Mouse (Mus musculus) embryo, embryonic 9.5 days (tissue): ENCODE results near the gene Akr7a5.

Experiments used
- DNase-seq: peaks from one replicate; pipeline ENCODE4 v3.0.0-alpha.2; 2017; ENCODE audit errors: extremely low spot score

The Akr7a5 gene

DNA sequence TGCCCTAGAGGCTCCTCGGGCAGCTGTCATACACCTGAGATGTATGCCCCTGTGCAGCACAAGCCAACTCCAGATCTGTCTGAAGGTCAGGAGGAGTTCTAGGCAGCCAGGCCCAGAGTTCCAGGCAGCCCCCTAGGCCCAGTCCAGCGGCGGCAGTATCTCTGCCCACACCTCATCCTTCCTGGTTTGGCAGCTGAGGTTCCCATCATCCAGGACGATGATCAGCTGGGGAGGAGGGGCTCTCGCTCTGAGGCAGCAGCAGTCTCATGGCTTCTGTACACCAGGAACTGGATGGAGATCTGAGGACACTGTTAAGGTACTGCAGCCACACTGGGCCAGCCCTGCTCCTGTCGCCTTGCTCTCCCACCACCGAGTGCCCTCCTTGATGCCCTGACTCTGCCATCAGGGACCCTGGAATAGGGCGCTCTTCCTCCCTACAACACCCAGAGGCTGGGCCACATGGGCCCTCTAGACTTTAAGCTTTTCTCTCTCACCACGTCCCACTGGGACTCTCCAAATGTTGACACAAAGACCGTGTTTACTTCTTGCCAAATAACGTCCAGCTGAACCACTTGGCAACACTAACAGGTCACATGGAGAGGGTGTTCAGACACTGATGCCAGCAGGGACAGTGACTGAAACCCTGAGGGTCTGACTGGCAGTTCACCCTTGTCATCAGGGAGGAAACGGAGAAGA lies 11.7 kb upstream of the Akr7a5 start:
- DNase-seq: no peak

DNA sequence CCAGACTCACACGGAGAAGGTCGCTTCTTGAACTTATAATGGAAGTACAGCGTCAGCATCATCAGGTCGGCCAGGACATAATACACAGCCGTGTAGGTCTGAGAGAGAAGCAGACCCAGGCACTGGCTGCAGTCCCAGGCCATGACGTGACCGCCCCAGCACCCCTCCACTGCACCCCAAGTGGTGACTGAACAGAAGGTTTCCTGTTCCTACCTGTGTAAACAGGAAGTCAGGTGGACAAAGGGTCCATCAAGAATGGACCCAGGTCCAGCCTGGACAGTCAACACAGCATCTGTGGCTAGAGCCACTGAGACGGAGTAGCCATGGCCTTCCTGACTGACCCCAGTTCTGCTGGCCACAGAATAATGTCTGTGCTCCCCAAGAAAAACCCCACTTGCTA lies 8.8 kb upstream of the Akr7a5 start:
- no peak for DNase-seq

DNA sequence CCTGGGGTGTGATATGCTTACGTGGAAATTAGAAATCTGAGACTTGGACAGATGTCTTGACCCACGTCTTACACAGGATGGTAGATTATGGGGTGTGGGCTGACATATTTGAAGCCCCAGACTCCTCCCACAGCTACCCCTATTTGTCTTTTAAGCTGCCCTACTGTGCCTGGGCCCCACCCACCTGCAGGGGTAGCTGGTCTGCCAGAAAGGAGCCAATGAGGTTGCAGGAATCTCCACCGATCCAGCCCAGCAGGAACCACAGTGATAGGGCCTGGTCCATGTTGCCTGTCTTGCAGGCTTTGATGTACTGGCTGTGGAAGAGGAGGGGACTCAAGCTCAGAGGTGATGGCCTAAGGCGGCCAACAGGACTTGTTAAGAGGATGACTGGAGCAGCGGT lies 8.3 kb upstream of the Akr7a5 start:
- no peak for DNase-seq

DNA sequence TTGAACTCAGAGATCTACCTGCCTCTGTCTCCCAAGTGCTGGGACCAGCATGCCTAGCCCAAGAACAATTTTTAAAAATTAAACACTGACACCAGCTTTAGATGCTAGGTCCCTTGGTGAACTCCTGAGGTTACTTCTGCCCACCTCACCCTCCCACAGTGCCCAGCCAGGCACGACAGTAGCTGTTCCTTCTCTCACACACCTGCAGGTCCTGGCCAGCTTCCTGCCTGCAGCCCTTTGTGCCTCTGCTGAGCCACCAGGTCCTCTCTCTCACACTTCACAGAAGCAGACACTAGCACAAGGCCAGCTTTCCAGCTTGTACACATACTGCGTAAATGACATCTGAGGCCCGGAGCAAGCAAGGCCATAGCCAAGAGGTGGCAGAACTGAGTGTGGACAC lies 5.0 kb upstream of the Akr7a5 start:
- DNase-seq: no peak

DNA sequence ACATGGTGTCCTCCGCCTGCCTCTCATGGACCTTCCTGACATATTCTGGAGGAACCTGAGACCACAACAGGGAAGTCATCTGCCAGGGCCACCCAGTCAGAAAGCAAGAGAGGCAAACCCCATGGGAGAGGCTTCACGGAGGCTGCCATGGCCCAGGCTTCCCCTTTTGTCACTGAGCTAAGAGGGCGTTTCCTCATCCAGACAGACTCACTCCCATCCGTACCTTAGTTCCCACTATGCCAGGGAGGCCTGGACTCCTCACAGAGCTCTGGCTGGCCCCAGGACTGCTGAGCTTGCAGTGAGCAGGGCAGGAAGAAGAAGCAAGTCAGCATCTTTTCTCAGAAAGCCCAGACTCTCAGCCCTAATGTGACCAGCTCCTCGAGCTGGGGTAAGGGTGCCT lies 2.6 kb upstream of the Akr7a5 start:
- DNase-seq: no peak

DNA sequence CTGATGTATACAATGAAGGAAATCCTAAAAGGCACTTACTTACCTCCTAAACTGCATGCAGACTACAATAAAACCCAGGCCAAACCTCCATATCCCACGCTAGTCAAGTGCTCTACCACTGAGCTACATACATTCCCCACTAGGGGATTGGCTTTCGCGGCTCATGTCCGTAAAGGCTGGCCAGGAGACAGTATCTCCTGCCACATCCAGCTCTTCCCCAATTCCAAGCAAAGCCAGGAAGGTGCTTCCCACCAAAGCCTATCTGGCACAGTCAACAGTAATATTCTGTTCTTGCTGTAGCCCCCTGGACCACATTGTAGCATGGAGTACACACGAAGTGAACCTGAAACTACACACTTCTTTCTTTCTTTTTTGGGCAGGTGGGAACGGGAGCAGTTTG lies 893 bp upstream of the Akr7a5 start:
- no peak for DNase-seq

DNA sequence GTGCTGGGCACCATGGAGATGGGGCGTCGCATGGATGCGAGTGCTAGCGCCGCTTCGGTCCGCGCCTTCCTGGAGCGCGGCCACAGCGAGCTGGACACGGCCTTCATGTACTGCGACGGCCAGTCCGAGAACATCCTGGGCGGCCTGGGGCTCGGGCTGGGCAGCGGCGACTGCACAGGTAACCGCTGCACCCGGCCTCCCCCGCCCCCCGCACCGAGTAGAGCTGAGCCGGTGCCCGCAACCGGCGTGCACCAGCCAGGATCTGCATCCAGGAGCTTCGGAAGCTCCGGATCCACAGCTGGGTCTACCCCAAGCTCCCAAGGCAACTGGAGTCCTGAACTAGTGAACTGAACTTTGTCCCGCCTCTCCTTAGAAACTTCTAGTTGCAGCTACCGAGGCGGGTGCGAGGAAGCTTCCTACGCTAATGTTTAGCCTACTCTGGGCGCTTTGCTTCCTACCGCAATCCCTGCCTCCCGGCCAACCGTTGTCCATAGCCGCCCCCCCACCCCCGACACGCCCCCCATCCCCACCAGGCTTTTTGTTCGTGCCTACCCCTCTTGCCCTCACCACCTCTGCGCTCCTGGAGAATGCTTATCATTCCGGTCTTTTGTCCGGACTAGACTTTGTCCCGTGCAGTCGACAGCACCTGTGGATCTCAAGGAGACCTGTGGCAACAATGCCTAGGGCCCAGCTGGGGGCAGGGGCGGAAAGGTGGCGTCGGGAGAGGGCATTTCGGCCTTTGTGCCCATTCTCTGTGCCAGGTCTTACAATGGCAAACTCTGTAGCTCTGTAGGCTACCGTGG lies 556 bp downstream of the Akr7a5 start:
- DNase-seq: peak; percentile 16

DNA sequence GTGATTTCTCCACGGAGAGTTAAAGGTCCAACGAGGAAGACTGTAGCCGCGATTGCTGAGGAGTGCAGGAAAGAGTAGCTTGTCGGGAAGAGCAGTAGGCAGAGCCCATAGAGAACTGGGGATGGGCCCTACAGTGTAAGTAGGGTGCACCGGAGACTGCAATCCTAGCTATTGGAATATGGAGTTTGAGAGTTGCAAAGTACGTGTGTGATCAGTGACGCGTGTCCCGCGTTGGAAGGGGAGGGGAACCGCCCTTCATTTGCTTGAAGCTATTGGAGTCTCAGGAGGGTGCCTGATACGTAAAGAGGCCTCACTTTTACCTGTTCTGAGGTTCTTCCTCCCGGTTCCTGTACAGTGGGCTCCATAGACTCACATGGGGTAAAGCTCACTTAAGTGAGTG lies 1.2 kb downstream of the Akr7a5 start:
- DNase-seq: no peak

DNA sequence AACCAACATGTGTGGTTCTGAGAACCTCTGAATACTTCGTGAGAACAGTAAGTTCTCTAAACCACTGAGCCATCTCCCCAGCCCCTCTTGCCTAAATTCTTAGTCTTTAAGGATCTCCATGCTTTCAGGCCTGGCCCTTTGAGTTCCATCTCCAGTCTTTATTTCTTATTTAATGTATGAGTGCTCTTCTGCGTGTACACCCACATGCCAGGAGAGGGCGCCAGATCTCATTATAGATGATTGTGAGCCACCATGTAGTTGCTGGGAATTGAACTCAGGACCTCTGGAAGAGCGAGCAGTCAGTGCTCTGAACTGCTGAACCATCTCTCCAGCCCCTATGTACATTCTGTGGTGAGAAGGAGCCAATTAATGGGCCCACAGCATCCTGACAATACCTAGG lies 2.1 kb downstream of the Akr7a5 start:
- DNase-seq: no peak

DNA sequence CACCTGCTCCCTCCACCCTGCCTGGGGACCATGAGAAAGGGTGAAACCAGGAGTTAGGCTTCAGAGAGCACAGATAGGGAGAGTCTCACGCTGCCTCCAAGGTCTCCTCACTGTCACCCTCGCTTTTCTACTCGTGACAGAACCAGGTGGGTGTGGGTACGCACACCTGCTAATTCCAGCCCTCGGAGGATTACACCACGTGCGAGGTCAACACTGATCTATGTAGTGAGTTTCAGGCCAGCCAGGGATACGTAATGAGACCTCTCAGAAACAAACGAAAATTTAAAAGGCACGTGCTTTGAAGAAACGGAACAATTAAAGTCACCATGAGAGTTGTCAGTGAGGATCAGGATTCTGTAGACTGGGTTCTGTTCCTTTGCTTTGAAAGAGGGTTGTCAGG lies 7.9 kb downstream of the Akr7a5 start:
- DNase-seq: no peak

DNA sequence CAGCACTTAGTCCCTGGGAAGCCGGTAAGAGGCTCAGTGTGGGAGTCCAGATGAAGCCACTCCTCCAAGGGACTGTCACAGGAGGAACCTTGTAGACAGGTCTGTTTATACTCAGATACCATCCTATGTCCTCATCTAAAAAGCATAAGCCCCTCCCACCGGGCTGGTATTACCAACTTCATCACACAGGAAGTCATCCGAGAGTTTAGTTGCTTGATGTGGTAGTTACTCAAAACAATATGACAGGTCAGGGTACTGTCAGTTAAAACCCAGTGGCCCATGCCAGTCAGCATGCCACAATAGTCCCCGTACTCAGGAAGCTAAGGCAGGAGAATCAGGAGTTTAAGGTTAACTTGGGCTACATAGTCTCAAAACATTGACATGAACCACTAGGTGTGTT lies 9.2 kb downstream of the Akr7a5 start:
- no peak for DNase-seq

DNA sequence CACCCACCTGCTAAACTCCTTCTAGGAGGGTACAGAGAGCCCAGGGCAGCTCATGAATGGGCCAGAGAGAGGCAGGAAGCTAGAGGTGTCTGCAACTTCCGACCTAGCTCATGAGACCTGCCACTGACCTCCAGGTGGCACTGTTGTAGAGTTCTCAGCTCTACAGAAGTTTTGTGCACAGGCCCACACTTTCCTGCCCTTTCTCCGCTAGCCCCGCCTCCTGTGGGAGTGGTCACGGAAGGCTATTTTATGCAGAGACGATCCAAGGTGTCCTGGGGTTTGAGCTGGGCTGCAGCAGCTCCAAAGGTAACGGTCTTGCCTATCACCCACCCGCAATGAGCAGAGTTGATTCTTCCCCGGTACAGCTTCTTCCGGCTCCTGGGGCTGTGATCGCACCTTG lies 20.1 kb downstream of the Akr7a5 start:
- DNase-seq: peak; percentile 82

DNA sequence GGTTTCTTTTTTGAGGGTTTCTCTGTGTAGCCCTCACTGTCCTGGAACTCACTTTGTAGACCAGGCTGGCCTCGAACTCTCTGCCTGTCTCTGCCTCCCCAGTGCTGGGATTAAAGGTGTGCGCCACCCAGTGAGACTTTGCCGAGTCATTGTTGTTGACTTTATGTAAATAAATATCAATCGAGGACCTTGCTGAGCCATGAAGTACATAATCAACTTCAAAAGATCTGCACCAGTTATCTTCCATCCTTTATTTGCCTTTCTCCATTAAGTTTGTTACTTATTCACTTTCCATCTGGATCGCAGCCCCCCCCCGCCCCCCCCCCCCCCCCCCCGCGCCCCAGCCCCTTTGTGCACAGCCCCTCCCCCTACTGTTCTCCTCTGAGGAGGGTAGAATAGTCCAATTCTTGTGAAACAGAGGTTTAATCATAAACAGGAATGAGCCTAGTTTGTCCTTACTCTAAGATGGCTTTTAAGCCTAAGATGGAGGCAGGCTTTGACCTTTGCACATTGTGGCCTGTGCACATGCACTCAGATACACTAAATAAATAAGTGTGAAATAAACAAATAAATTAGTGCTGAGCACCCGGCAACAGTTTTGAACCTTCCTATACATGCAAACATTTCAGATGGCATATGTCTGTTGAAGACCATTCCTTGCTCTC lies 24.2 kb downstream of the Akr7a5 start:
- DNase-seq: no peak

DNA sequence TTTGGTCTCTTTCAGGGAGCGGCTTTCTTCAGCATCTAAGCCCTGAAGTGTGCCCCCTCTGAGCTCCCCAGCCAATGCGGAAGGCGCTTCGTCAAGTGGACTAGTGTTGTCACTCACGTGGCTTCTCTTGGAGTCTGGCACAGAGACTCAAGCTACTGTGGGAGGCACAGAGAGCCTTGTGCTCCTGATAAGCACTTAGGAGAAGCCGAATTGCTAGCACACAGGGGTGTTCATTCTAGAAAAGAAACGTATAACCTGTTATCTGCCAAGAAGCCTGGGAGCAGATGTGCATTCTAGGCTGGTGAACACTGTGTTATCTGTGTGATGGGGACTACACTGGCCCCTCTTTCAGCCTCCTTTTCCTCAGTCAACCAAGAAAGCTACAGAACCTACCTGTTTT lies 25.0 kb downstream of the Akr7a5 start:
- no peak for DNase-seq

DNA sequence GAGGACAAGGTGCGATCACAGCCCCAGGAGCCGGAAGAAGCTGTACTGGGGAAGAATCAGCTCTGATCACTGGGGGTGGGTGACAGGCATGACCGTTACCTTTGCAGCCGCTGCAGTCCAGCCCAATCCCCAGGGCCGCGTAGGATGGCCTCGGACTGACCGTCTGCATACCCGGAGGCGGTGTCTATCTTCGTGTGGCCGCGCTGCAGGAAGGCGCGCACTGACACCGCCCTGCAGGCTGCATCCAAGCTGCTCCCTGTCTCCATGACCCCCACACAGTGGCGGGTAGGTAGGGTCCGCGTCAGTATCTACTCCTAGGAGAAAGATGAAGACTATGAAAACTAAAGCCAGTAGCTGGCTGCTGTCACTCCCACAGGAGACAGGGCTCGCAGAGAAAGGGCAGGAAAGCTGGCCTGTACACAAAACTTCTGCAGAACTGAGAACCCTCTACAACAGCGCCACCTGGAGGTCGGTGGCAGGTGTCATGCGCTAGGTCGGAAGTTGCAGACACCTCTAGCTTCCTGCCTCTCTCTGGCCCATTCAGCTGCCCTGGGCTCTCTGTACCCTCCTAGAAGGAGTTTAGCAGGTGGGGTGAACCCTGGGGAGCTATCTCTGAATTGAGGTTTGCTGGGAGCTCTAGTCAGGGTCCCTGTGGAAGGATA lies 26.4 kb downstream of the Akr7a5 start:
- DNase-seq: peak; percentile 75

DNA sequence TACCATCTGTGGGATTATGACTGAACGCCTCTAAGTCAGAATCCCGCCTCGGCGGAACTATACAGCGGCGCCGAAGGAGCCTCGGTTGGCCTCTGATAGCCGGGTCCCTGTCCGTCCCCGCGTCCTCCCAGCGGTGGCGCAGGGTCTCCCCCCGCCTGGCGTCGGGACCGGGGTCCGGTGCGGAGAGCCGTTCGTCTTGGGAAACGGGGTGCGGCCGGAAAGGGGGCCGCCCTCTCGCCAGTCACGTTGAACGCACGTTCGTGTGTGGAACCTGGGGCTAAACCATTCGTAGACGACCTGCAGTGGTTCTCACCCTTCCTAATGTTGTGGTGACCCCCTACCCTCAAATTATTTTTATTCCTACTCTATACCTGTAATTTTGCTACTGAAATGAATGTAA lies 27.6 kb downstream of the Akr7a5 start:
- DNase-seq: no peak

DNA sequence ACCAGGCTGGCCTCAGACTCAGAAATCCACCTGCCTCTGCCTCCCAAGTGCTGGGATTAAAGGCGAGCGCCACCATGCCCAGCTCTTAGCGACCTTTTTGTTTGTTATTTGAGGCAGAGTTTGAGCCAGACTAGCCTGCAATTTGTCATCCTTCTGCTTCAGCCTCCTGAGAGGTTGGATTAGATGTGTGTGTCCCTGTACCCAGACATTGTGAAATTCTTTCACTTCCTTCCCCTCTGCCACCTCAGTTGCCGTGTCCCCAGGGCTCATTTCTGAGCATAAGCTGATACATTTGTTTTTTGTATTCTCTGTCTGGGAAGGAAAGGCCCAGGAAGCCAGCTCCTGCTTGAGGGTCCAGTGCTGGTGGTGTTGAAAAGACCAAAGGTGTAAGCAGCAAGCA lies 30.3 kb downstream of the Akr7a5 start:
- no peak for DNase-seq

DNA sequence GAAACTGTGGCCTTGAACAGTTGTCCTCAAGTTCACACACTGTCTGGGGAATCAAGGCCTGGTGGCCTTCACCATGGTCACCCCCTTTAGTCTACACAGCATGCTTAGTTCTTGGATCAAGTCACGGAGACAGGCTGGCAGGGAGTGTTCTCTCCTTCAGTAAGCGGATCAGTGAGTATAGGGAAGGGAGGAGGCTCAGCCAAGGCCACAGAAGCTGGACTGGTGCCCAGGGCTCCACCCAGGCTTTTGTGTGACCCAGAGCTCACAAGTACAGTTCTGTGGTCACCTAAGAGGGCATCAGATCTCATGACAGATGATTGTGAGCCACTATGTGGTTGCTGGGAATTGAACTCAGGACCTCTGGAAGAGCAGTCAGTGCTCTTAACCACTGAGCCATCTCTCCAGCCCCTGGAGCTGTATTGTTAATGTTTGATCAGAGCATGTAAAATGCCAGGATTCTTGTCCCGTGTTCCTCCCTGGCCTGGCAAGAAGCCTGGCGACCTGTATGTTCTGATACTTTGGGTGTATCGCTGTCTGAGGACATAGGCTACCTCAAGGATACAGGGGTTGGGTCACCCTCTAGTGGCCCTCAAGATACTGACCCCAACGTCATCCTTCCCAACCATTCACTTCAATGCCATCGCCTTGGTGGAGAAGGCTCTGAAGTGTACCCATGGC lies 31.2 kb downstream of the Akr7a5 start:
- DNase-seq: no peak

DNA sequence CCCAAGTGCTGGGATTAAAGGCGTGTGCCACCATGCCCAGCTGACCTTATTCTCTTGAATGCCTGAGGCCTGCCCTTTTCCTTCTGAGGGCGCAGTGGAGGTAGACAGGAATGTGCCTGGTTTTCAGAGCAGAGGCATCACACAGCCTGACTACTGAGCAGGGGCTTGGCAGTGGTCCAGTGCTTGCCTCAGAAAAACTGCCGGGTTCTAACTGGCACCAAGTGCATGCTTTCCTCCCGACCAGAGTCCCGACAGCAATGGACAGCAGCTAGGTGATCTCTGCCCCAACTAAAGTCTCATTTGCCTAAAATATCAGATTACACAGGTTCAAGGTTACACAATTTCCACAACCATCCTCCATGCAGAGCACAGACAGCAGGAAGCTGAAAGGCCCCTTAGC lies 33.2 kb downstream of the Akr7a5 start:
- DNase-seq: no peak

DNA sequence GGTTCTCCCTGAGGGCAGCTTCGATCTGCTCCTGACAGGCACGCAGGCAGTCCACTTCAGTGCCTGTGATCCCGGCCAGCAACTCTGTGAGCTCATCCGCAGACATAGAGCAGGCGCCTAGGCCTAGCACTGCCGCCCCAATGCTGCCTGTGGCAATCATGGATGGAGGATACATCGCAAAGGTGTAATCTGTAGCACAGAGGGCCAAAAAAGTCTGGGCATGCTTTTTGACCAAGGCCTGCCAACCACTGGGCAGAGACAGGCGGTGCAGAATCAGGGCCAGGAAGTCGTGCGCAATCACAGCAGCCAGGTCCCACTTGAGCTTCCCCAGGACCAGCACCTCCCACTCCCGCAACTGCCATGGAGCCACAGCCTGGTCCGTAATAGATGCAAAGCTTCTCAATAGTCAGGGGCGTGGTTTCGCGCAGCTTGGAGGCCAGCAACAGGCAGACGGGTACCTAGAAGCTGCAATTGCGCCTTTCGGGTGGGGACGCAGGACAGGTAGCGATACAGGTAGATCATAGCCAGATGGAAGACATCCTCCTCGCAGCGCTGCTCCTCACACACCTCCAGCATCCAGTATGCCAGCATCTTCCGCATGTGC lies 35.0 kb downstream of the Akr7a5 start:
- DNase-seq: no peak

DNA sequence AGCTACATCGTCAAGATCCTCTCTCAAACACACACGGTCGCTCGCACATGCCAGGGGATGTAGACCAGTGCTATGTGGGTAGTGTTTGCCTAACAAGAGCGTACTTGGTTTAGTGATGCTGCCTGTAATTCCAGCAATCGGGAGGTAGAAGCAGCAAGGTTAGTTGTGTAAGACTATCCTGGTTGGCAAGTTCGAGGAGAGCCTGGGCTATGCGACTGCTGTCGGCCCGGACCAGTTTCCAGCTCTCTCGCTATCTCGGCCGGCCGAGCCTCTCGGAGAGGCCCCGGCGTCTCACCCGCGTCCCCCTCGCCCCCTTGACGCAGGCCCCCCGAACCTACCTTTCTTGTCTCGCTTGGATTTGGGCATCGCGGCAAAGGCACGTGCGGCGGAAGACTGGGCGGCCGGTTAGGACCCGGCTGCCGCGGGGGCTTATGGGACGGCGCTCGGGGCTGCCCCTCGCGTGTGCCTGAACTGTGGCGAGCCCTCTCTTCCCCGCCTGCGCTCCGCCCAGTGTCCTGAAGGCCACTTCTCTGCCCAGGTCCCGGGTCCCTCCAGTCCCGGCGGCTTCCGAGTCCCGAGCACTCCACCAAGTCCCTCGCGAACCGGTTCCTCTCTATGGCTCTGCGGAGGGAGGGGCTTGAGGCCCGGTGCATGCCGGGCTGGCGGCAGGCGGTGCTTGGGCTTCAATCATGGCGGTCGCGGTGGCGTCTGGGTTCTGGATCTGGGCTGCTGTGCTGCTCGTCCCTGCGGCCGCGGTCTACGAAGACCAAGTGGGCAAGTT lies 41.6 kb downstream of the Akr7a5 start, which contains the start of the genes Mrto4, Emc1 and Ubr4:
Mrto4 (minus strand) TSS at position 646 of the 781 bp plus-strand sequence.
Emc1 (plus strand) TSS at position 657 of the 781 bp plus-strand sequence.
Ubr4 (plus strand) TSS at position 679 of the 781 bp plus-strand sequence.
- DNase-seq: peak; percentile 89
